Mouse (Mus musculus) R1 (cell line): ENCODE measurements at regions not wholly inside any gene's neighbourhood (a gene's known extent, or its start where the extent isn't known, plus 50 kb on each side); places are given as distances from the start of the nearest gene placed in this dataset.
A peak's percentile ranks its signal among the peaks of the same experiment; 100 is the strongest.

Experiments
- DNase-seq: peaks from one replicate; pipeline ENCODE4 v3.0.0-alpha.2; 2018; ENCODE audit warnings: low read depth, low spot score

DNA sequence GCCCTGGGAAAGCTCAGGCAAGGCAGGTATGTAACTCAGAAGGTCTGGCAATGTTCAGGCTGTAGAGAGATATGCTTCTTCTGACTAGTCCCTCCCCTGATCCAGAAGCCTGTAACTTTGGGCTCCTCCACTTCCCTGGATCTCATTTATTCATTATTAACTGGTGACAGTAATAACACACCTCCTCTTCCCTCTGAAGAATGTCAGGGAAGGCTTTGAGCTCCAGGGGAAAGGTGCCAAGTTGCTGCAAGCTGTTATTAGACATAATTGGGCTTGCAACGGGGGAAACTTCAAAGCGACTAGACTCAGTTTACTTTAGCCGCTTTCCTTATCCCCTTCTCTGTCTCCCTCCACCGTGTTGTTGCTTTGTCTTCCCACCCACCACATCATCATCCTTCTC is 75.6 kb upstream of the Tmprss2 start:
- DNase-seq, result no peak

- DNase-seq, result no peak
Observed at GRCm38 (mm10) chr16:97685603-97686285, 74.7 kb upstream of the Tmprss2 start.

DNA sequence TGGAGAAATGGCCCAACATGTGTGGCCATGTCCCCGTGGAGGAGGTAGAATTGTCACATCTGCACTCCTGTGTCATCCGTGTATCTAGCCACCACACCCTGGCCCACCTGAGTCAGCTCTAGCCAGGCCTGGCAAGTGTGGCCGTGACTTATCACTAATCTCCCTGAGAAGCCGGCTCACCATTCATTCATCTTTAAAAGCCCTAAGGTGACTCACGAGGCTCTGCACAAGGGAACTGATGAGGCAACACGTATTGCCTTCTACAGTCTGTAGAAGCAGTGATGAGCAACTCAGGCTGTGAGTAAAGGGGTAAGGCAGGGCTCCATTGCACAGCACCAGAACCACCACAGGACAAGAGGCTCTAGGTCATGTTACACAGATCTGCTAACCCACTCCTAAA is 70.2 kb upstream of the Tmprss2 start:
- no peak for DNase-seq

DNA sequence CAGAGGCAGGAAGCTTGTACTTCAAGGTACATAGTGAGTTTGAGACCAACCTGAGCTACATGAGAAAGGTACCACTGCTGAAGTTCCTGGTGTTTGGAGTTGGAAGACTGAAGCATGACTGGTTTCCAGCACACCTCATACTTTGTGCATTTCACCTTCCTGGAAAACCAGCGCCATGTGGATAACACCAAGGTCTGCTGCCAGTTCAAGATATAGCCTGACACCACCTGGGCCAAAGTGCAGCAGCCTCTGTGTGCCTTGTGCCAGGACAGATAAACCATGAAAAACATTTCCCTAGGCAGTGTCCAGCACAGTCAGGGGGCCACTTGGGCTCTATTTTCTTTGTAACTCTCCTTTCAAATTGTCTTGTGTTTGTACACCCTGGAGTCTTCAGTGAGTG is 68.8 kb upstream of the Tmprss2 start:
- DNase-seq, result no peak

DNA sequence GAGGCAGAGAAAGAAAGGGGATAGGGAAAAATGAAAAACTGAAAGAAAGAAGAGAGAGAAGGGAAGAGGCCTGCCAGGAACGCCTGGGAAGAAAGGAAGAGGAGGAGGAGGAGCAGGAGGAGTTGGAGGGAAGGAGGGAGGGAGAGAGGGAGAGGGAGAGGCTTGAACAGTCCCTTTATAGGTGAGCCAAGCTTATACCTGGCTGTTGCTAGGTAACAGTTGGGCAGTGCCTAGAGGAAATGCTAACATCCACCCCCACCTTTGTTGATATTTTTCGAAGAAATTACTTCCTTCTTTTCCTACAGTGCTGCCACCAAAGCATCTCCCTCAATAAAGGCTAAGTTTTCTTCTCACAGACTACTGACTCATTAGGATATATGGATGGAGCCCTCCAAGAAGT is 68.3 kb upstream of the Tmprss2 start:
- DNase-seq, result no peak

DNA sequence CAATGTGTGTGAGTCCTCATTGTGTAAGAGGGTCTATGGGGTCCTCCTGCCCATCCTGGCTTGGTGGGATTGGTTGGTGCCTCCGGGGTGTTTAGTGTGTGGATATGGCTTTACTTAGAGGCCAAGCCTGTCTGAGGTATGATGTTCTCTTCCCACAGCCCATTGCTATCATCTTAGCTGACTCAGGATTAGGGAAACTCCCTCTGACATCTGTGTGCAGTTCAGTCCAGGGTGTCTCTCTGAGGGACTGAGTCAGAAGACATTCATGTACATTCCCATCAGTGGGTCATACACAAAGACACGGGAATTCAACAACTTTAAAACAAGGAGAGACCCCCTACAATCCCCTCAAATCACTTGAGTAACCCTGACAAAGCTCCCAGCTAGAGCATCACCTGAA is 66.6 kb upstream of the Tmprss2 start:
- DNase-seq, result no peak

DNA sequence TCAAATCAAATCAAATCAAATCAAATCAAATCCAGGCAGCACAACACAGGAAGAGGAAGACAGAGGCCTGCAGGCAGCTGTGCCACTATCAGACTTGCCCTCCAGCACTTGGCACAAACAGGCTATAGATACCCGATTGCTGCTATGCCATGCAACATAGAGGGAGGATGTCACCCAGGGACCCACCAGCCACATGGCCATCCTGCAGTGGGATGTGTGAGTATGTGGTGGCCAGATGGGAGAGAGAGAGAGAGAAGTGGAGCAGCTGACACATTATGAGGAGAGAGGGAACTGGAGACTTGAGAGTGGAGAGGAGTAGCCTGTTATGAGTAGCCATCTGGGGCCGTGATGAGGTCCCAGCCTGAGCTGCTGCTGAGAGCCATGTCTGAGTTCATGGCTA is 62.6 kb upstream of the Tmprss2 start:
- no peak for DNase-seq

GRCm38 (mm10) chr16:97670131-97671038 is 59.4 kb upstream of the Tmprss2 start:
- peak; percentile 28 for DNase-seq

GRCm38 (mm10) chr16:97667536-97667935 is 56.5 kb upstream of the Tmprss2 start:
- no peak for DNase-seq

DNA sequence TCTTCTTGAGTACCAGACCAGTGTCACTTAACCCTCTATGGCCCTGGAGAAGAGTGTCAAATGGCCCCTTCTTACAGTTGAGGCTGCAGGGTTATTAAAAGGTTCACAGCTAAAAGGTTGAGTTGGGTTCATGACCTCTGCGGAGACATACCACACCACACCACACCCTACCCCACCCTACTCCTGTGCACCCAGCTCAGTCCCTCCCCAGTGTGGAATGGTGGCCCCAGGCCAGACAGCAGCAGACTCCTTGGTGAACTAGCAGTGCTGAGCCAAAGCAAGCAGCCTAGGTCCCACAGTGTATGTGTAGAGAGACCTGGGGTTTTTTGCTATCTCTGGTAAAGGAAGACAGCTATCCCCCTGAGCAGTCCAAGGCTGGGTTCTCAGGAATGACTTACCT is 54.5 kb upstream of the Tmprss2 start:
- DNase-seq, result peak; percentile 83
